Mouse (Mus musculus): ENCODE data around the gene Uck2. TPM values are rescaled to one million over a fixed set of nuclear protein-coding genes. Genes with fewer than 3 reads are reported as not detected.
A peak's percentile ranks its signal among the peaks of the same experiment; 100 is the strongest.

Uck2 gene
- polyA plus RNA-seq, 1 experiment from 2014 or later, result 10.8 TPM

DNA sequence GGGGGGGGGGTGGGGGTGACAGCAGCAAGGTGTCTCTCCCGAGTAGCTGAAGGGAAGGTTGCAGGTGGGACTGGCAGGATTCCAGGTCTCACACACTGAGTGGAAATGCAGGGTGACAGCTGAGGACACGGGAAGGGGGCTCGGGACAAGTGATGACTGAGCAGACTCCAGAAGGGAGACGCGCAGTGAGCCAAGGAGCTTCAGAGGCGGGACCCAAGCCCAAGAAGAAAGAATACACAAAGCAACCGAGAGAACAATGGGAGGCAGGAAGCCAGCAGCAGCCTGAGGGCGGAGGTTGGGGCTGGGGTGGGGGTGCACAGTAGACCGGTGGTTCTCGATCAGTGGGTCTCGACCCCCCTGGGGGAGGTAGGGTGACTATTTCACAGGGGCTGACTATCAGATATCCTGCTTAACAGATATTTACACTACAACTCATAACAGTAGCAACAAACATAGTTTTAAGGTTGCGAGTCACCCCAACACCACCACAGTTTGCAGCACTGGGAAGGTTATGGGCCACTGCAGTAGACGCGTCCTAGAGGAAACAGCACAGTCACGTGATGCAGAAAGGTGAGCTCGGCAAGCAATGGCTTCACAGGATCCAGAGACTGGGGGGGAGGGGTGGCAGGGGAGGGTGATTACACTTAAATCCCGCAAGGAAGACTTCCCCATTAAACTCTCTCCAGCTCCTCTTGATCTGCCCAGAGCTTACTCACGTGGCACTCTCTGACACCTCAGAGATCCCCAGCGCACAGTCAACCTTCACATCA lies 14.6 kb downstream of the Uck2 start:
- no peak for ATAC-seq
- H3K9ac ChIP-seq (ENCODE audit: low read depth, low read length), result no peak overlapping the region
- no peak for TF ChIP-seq CTCF (IDR thresholded peaks at IDR 0.05; ENCODE audit: low read depth)
- H3K4me1 ChIP-seq (replicated peaks; ENCODE audit: control insufficient read depth, insufficient read depth, low read length), result peaks cover 6% of the 10 kb centered on the region; the same call in 1 of the 2 replicates
- H3K36me3 ChIP-seq (ENCODE audit: control insufficient read depth, insufficient read depth), result no peaks in the 10 kb centered on the region
- H3K4me3 ChIP-seq (ENCODE audit: low read depth, low read length), result no peak overlapping the region
- H3K27me3 ChIP-seq (replicated peaks; ENCODE audit: control insufficient read depth, insufficient read depth, low read length), result peaks cover 38% of the 10 kb centered on the region
- H3K4me2 ChIP-seq (replicated peaks; ENCODE audit: low read depth), result peak overlapping the region; percentile 51
- WGBS, result 19% methylated on average over 19 of the region's 19 CpGs
- H3K9me3 ChIP-seq (ENCODE audit: control insufficient read depth), result no peaks in the 10 kb centered on the region
- peak overlapping the region; percentile 62 for H3K27ac ChIP-seq (ENCODE audit: low read depth, low read length)

DNA sequence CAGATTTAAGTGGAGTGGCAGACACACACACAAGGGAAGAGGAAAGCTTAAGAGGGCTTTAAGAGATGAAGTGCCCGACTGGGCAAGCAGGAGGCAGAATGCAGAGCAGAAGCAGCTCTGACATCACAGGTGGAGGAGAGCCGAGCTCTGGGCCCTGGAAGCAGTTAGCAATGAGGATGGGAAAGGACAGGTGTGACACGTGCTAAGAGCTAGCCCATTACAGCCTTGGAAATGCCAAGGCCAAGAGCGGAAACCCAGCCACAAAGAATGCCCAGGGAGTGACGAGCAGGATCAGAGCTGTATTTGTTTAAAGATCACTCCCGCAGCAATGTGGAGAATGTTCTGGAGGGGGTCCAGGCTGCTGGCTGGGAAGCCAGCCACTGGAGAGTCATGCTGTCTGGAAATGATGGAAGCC lies 15.3 kb downstream of the Uck2 start:
- H3K4me1 ChIP-seq (replicated peaks; ENCODE audit: control insufficient read depth, insufficient read depth, low read length), result peaks cover 6% of the 10 kb centered on the region; the same call in 1 of the 2 replicates
- no peaks in the 10 kb centered on the region for H3K9me3 ChIP-seq (ENCODE audit: control insufficient read depth)
- no peak overlapping the region for H3K9ac ChIP-seq (ENCODE audit: low read depth, low read length)
- no peak for ATAC-seq
- peaks cover 32% of the 10 kb centered on the region for H3K27me3 ChIP-seq (replicated peaks; ENCODE audit: control insufficient read depth, insufficient read depth, low read length)
- no peaks in the 10 kb centered on the region for H3K36me3 ChIP-seq (ENCODE audit: control insufficient read depth, insufficient read depth)
- H3K4me3 ChIP-seq (ENCODE audit: low read depth, low read length), result no peak overlapping the region
- peak; percentile 28; the same call in 1 of the 2 replicates for TF ChIP-seq CTCF (IDR thresholded peaks at IDR 0.05; ENCODE audit: low read depth)
- WGBS, result 25% methylated on average over 6 of the region's 6 CpGs
- H3K4me2 ChIP-seq (replicated peaks; ENCODE audit: low read depth), result peak overlapping the region; percentile 51
- 0 out of 2 replicates have a peak overlapping the region, but pooled peaks have one; percentile 28 for H3K27ac ChIP-seq (ENCODE audit: low read depth, low read length)

DNA sequence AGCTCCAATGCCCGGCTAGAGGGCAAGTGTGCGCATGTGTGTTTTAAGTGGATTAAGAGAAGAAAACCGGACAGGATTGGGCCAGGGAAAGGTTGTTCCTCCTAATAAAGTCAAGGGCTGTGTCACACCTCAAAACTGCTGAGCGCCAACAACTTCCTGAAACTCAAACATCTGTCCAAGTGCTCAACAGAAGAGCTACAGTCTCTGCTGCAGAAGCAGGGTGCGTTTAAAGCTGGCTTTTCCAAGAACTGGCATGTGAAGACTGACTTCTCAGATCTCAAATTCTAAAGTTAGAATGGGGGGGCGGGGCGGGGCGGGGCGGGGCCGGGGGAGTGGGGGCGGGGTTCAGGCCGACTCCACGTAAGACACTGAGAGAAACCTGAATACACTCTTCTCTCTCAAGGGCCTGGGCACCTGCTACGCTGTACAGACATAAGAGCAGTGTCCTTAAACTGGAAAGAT lies 15.7 kb downstream of the Uck2 start:
- no peak for ATAC-seq
- Histone ChIP-seq H3K4me3 (ENCODE audit: low read depth, low read length) (no peak overlapping the region), H3K4me1 (replicated peaks; ENCODE audit: control insufficient read depth, insufficient read depth, low read length) (peaks cover 6% of the 10 kb centered on the region; the same call in 1 of the 2 replicates), H3K9me3 (ENCODE audit: control insufficient read depth) (no peaks in the 10 kb centered on the region), H3K4me2 (replicated peaks; ENCODE audit: low read depth) (0 out of 2 replicates have a peak overlapping the region, but pooled peaks have one; percentile 51), H3K9ac (ENCODE audit: low read depth, low read length) (no peak overlapping the region), H3K27me3 (replicated peaks; ENCODE audit: control insufficient read depth, insufficient read depth, low read length) (peaks cover 29% of the 10 kb centered on the region), H3K36me3 (ENCODE audit: control insufficient read depth, insufficient read depth) (no peaks in the 10 kb centered on the region), H3K27ac (ENCODE audit: low read depth, low read length) (peak overlapping the region; percentile 28; the same call in 1 of the 2 replicates)
- WGBS, result 30% methylated on average over 14 of the region's 14 CpGs
- TF ChIP-seq CTCF (IDR thresholded peaks at IDR 0.05; ENCODE audit: low read depth), result no peak

DNA sequence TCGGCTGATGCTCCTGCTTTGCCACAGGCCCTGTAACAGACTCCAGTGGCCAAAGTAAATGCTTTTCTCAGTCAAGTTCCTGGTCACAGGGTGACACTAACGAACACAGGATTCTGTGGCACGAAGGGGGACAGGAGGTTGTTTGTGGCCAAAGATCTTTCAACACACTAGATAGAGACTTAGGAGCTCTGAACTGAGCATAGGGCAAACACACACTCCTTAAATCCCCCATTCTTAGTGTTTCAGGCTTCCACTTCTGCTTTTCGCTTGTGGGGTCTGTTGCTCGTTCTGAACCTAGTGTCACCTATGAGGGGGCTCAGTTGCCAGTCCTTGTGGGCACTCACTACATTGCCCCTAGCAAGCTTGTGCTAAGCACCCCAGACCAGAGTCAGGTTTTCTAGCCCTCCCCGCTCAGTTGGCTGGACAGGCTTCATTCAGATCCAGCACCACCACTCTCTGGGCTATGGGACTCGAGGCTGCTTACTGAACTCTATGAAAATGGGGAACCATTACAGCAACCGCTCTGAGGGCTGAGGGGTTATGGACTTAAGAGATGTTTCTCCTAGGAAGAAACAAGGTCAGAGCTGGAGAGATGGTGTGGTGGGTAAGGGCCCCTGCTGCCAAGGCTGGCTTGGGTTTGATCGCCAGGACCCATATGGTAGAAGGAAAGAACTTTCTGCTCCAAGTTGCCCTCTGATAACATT lies 16.6 kb downstream of the Uck2 start:
- no peaks in the 10 kb centered on the region for H3K36me3 ChIP-seq (ENCODE audit: control insufficient read depth, insufficient read depth)
- H3K9me3 ChIP-seq (ENCODE audit: control insufficient read depth), result no peaks in the 10 kb centered on the region
- H3K9ac ChIP-seq (ENCODE audit: low read depth, low read length), result no peak overlapping the region
- peaks cover 29% of the 10 kb centered on the region for H3K27me3 ChIP-seq (replicated peaks; ENCODE audit: control insufficient read depth, insufficient read depth, low read length)
- H3K4me1 ChIP-seq (replicated peaks; ENCODE audit: control insufficient read depth, insufficient read depth, low read length), result peaks cover 6% of the 10 kb centered on the region; the same call in 1 of the 2 replicates
- 0 out of 2 replicates have a peak overlapping the region, but pooled peaks have one; percentile 15 for H3K27ac ChIP-seq (ENCODE audit: low read depth, low read length)
- no peak for ATAC-seq
- H3K4me2 ChIP-seq (replicated peaks; ENCODE audit: low read depth), result no peak overlapping the region
- 90% methylated on average over 9 of the region's 9 CpGs for WGBS
- no peak for TF ChIP-seq CTCF (IDR thresholded peaks at IDR 0.05; ENCODE audit: low read depth)
- no peak overlapping the region for H3K4me3 ChIP-seq (ENCODE audit: low read depth, low read length)

DNA sequence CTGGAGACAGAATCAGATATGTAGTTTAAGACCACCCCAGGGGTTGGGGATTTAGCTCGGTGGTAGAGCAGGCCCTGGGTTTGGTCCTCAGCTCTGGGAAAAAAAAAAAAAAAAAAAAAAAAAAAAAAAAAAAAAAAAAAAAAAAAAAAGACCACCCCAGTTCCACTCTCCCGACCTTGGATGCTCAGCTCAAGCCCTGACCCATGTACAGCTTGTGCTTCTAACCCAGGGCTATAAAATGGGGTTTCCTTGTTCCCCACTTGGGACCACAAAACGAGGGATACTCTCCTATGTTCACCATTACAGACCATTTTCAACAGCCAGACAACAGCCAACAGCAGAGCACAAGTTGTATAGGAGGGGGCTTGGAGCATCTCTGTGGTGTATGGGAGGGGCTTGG lies 18.4 kb downstream of the Uck2 start:
- Histone ChIP-seq H3K4me1 (replicated peaks; ENCODE audit: control insufficient read depth, insufficient read depth, low read length) (peaks cover 6% of the 10 kb centered on the region; the same call in 1 of the 2 replicates), H3K27ac (ENCODE audit: low read depth, low read length) (no peak overlapping the region), H3K9ac (ENCODE audit: low read depth, low read length) (no peak overlapping the region), H3K4me3 (ENCODE audit: low read depth, low read length) (no peak overlapping the region), H3K4me2 (replicated peaks; ENCODE audit: low read depth) (no peak overlapping the region), H3K27me3 (replicated peaks; ENCODE audit: control insufficient read depth, insufficient read depth, low read length) (peaks cover 23% of the 10 kb centered on the region), H3K9me3 (ENCODE audit: control insufficient read depth) (no peaks in the 10 kb centered on the region), H3K36me3 (ENCODE audit: control insufficient read depth, insufficient read depth) (no peaks in the 10 kb centered on the region)
- WGBS, result 85% methylated on average over 3 of the region's 3 CpGs
- no peak for ATAC-seq
- no peak for TF ChIP-seq CTCF (IDR thresholded peaks at IDR 0.05; ENCODE audit: low read depth)

DNA sequence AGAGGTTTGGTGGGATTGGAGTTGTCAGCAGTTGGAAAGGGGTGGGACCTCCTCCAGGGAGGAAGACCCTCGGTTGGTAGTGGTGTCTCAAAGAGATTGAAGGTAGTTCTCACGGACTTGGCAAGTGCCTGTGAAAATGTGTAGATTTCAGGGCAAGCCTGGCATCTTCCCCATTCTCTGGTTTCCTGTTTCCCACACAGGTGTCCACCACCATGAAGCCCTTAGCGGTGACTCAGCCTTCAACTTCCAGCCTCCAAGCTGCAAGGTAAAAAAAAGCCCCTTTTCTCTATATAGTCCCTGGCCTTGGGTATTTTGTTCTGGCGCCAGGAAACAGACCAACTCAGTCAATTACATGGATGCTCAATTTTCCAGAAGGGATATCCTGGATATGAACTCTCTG lies 19.8 kb downstream of the Uck2 start:
- no peak for ATAC-seq
- no peaks in the 10 kb centered on the region for H3K36me3 ChIP-seq (ENCODE audit: control insufficient read depth, insufficient read depth)
- 78% methylated on average over 4 of the region's 4 CpGs for whole genome bisulfite sequencing
- no peak overlapping the region for H3K27ac ChIP-seq (ENCODE audit: low read depth, low read length)
- no peak for TF ChIP-seq CTCF (IDR thresholded peaks at IDR 0.05; ENCODE audit: low read depth)
- H3K27me3 ChIP-seq (replicated peaks; ENCODE audit: control insufficient read depth, insufficient read depth, low read length), result peaks cover 11% of the 10 kb centered on the region
- no peak overlapping the region for H3K4me2 ChIP-seq (replicated peaks; ENCODE audit: low read depth)
- H3K9ac ChIP-seq (ENCODE audit: low read depth, low read length), result no peak overlapping the region
- H3K4me1 ChIP-seq (replicated peaks; ENCODE audit: control insufficient read depth, insufficient read depth, low read length), result peaks cover 6% of the 10 kb centered on the region; the same call in 1 of the 2 replicates
- H3K9me3 ChIP-seq (ENCODE audit: control insufficient read depth), result no peaks in the 10 kb centered on the region
- H3K4me3 ChIP-seq (ENCODE audit: low read depth, low read length), result no peak overlapping the region

Data from intestine, postnatal 0 days (tissue).